Mouse (Mus musculus): ENCODE data around the gene Pkn1.

- TF ChIP-seq POLR2A (IDR thresholded peaks at IDR 0.05; ENCODE audit: borderline replicate concordance, low read depth, low read length) (no peak), CTCF (IDR thresholded peaks at IDR 0.05; ENCODE audit: low read depth, low read length) (no peak)
These were observed 22.5 kb upstream of the Pkn1 start for GRCm38 (mm10) chr8:83721405-83722025.
